Mouse (Mus musculus): ENCODE results near the gene Zfp553. TPM values are rescaled to one million over a fixed set of nuclear protein-coding genes. Genes with fewer than 3 reads are reported as not detected.

Gene Zfp553
- total RNA-seq (2021), result 10 to 100 TPM; 21.0 TPM

- DNase-seq, result peak; percentile 86
Observed at GRCm38 (mm10) chr7:127232622-127233367, at the start of gene Zfp553, which contains the start of gene Sept1. Gene Zfp553, plus strand, starts transcription at chr7:127233061. Gene Sept1, minus strand, starts transcription at chr7:127233130.

GRCm38 (mm10) chr7:127183345-127183744 is 49.5 kb upstream of the Zfp553 start:
- no peak for DNase-seq

DNA sequence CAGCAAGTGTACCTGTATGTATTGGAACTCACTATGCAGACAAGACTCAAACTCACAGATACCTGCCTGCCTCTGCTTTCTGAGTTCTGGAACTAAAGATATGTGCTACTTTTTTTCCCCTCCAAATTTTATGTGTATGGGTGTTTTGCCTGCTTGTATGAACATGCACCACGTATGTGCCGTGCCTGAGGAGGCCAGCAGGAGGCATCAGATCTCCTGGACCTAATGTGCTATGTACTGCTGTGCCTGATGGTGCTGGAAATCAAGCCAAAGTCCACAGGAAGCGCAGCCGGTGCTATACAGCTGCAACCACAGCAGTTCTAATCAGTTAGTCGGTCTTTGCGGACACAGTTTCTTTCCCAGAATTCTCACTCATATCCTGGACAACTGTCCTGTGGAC is 49.0 kb upstream of the Zfp553 start:
- DNase-seq, result no peak

DNA sequence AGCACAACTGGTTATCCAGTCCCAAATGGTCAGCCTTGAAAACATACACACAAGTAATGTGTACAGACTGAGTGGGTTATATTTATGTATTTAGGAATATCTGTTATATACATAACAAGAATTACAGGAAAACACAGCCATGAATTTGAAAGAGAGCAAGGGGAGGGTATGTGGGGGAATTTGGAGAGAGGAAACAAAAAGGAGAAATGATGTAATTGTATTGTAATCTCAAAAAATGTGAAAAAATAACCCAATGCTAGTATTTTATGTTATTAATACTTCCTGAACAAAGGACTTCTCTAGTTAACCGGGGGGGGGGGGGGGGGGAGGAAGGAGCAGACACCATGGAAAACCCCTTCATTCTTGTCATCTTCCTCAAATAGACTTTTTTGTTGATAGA is 48.1 kb upstream of the Zfp553 start:
- no peak for DNase-seq

DNA sequence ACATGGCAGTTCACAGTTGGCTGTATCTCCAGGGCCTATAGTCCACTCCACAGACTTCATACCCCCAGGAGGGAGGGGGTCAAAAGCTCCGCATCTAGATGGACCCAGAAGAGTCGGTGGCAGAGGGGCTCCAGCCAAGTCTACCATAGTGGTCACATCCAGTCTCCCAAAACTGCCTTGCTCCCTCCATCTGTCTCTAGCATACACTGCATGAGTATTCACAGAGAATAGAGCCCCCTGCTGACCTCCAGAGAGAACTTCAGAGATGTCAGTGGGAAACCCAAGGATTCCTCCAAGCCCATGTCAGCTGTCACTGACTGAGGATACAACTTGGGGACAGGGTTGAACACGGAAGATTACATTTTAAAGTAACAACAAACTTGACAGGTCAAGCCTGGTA is 47.3 kb upstream of the Zfp553 start:
- no peak for DNase-seq

DNA sequence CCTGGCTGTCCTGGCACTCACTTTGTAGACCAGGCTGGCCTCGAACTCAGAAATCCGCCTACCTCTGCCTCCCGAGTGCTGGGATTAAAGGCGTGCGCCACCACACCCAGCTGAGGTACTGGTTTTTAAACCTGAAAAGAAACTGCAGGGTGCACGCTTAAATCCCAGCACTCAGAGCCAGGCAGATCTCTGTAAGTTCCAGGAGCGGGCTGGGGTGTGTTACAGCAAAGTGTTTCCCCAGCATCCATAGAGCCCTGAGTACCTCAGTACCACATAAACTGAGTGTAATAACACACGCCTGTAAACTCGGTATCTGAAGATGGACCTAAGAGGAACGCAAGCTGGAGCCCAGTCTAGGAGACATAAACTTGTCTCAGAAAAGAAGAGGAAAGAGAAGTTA is 45.5 kb upstream of the Zfp553 start:
- DNase-seq, result no peak

GRCm38 (mm10) chr7:127188305-127189276 is 44.3 kb upstream of the Zfp553 start:
- DNase-seq, result no peak

- no peak for DNase-seq
Observed at GRCm38 (mm10) chr7:127190672-127191071, 42.2 kb upstream of the Zfp553 start.

DNA sequence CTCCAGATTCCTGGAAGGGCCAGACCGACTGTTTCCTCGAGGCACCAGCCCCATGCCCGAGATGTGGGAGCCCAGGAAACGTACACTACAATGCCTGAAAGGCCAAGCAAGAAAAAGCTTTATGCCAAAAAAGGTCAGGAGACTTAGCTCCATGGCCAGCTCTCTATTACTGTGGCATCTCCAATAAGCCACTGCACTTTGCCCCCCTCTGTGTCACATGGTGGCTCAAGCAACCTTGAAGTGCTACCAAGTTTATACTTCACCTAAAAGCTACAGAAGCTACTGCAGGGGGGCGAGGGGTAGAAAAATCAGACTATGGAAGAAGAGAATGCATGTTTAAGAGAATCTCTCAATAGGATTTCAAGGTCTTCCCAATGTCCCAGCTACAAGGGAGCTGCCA is 39.9 kb upstream of the Zfp553 start:
- DNase-seq, result no peak

DNA sequence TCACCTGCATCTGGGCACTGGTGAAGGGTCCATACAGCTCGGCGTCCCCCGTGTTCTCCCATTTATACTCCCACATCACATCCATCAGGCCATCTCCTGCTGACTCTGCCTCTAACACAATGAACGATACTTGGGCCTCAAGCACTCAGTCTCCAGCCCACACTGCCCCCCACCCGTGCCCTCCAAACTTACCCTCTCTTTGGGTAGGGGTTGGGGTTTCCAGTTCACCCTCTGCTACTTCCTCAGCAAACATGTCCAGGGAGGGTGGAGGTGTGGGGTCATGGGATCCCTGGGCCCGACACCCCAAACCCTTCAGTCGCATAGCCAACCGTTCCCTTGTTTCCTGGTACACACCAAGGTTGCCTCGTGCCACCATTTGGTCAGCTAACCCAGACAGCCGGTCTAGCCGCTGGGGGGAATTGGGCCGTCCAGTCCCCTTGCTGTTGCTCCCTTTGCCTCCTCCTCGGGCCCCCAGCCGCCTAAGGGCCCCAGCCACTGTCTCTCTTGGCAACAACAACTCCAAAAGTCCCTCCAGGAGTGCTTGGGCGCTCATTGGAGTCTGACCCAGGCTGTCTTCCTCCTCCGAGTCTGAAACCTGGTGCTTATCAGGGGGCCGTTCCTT is 38.7 kb upstream of the Zfp553 start:
- DNase-seq, result no peak

GRCm38 (mm10) chr7:127194633-127195029 is 38.2 kb upstream of the Zfp553 start:
- no peak for DNase-seq

- peak; percentile 95 to 96 for DNase-seq
Observed at GRCm38 (mm10) chr7:127195544-127196295, 37.1 kb upstream of the Zfp553 start, which contains the start of gene Cd2bp2. Gene Cd2bp2, minus strand, starts transcription at chr7:127196050.

- no peak for DNase-seq
Observed at GRCm38 (mm10) chr7:127196484-127196883, 36.4 kb upstream of the Zfp553 start.

DNA sequence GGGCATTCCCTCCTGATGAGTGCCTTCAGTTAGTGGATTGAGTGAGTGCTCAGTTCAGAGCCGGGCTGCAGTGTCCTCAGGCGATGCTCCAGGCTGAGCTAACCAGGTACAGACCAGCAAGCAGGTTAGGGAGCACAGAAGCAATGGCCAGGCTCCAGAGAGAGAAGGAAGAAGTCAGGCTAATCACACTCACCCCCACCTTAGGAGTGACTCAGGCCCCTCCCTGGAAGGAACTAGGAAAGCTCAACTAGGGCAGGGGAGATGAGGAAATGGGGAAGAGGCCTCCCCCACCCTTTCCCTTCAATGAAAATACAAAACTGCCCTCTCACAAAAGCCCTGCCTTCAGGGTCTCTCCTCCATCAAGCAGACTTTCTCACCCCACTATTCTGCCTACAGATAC is 26.3 kb upstream of the Zfp553 start:
- no peak for DNase-seq

DNA sequence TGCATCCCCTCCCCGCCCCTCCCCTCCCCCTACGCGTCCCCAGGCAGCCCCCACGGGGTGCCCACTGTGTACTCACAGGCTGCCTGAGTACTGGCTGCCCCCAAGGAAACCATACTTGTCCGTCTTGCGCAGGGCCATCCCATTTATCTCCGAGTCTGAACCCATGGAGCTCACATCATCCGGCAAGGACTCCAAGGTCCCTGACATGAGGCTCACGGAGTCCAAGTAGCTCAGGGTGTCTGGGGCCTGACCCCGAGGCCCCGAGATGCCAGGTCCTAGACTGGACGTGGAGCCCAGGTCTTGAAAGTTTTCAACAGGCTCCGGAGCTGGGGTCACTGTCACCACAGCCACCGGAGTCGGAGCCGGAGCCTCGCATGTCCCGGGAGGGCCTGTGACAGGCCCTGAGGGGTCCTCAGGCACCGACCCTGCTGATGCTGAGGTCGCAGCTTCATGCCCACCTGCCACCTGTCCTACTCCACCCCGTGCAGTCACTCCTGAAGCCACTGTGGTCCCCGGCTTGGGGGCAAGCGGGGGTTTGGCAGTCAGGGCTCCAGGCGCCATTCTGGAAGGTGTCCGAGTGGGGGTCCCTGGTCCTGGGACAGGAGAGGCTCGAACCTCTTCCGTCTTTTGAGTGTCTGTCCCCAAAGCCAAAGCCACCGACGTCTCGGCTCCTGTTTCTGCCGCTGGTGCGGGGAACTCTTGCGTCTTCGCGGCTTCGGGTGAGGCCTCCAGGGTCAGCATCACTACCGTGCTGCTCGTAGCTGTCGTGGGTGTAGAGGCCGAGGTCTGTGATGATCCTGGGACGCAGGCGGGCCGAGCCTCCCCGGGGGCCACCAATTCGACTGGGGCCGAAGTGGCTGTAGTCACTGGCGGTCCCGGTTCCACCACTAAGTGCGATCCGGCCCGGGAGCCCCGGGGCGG is 25.2 kb upstream of the Zfp553 start:
- no peak for DNase-seq

- DNase-seq, result peak in 1 of 2 experiments; percentile 50
Observed at GRCm38 (mm10) chr7:127208295-127208552, 24.6 kb upstream of the Zfp553 start, which contains the start of gene Tbc1d10b. Gene Tbc1d10b, minus strand, starts transcription at chr7:127208468.

DNA sequence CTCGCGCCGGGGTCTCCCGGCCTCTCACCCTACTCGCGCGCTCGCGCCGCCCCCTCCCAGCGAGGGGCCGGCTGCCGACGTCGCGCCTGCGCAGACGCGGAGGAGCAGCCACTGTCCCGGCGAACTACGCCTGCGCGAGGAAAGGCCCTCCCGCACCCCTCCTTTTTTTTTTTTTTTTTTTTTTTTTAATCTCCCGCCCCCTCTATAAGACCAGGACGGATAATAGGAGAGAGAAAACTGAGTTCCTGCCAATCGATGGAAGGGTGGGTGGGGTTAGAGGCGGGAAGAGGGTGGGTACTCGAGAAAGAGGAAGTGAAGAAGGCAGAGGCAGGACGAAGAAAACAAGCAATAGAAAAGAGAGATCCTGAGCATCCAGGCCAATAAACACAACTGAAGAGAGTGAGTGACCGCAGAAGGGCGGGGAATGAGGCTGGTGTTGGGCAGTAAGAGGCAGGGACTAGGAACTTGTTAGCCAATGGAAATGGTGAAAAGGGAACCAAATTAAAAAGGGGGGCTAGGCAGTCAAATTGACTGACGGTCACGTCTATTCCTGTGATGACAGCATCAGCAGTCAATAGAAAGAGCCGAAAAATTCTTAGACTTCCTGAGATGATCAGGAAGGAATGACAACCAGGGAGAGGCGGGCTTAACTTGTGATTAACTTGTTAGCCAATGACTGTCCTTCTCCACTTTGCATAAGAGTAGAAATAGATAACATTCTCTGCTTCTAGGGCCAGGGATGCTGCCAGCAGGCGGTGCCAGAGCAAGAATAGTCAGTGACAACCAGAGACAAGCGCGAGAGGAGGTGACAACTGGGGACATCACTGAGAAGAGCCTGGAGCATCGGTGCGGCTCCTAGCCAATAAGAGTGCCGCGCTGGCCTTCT is 24.1 kb upstream of the Zfp553 start, which contains the start of gene Mylpf:
Mylpf (plus strand) TSS at position 338 of the 886 bp plus-strand sequence.
- peak; percentile 89 to 91 for DNase-seq

DNA sequence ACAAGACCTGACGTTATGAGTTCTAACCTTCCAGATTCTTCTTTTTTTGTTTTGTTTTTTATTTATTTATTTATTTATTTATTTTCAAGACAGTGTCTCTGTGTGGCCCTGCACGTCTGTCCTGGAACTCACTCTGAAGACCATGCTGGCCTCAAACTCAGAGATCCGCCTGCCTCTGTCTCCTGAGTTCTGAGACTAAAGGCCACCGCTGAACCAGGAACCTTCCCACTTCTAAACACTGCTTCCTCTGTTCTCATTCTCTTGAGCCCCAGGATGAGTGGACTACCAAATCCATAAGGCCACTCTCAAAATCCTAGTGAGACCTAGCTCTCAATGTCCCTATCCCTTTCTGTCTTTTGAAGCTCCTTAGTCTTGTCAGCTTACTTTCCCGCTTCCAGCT is 23.0 kb upstream of the Zfp553 start:
- no peak for DNase-seq

DNA sequence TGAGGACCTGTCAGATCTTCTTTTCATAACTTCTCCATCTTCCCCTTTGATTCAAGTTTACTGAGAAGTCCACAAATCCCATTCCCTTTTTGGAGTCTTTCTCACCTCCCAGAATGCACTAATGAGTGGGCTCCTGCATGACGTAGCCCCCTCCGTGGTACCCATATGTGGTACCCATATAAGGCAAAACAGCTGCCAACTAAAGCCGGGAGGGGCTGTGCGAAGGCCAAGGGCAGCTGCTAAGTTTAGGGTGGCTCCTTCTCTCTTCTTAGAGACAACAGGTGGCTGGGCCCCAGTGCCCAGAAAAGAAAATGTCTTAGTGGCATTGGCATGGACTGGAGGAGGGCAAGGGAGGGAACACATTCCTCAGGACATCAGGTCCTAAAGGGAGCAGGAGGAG is 22.6 kb upstream of the Zfp553 start:
- DNase-seq, result no peak

Data from layer of hippocampus, postnatal 36 days (tissue).